Mouse (Mus musculus) ES-Bruce4 (cell line): ENCODE data around the gene Ctdsp2. TPM values are rescaled to one million over a fixed set of nuclear protein-coding genes. Genes with fewer than 3 reads are reported as not detected.

Experiments used
- H3K27ac ChIP-seq: 2 replicates; pipeline ENCODE4 v1.5.1; 2012; ENCODE audit warnings: low read length, inconsistent platforms; ENCODE audit not compliant: insufficient read depth
- H3K27me3 ChIP-seq: 2 replicates; pipeline ENCODE4 v1.6.1; 2012; ENCODE audit warnings: mild to moderate bottlenecking, low read length, inconsistent platforms; ENCODE audit not compliant: control insufficient read depth, poor library complexity, insufficient read depth, severe bottlenecking
- H3K36me3 ChIP-seq: 2 replicates; pipeline ENCODE4 v1.6.1; 2012; ENCODE audit warnings: inconsistent platforms, mild to moderate bottlenecking, low read length, moderate library complexity; ENCODE audit not compliant: control insufficient read depth, poor library complexity, insufficient read depth, severe bottlenecking
- H3K4me1 ChIP-seq: one replicate; pipeline ENCODE4 v1.8.1; 2011; ENCODE audit warnings: low read length; ENCODE audit not compliant: control insufficient read depth, insufficient read depth
- H3K4me3 ChIP-seq: 2 replicates; pipeline ENCODE4 v1.5.1; 2011; ENCODE audit warnings: low read depth, mild to moderate bottlenecking, low read length
- H3K9ac ChIP-seq: 2 replicates; pipeline ENCODE4 v1.6.1; 2012; ENCODE audit warnings: low read depth, mild to moderate bottlenecking, inconsistent platforms; ENCODE audit not compliant: poor library complexity, severe bottlenecking
- H3K9me3 ChIP-seq: replicated peaks from 2 replicates; pipeline ENCODE4 v1.6.1; 2012; ENCODE audit warnings: mild to moderate bottlenecking, low read length, inconsistent platforms; ENCODE audit not compliant: control insufficient read depth, poor library complexity, insufficient read depth, severe bottlenecking
- CTCF ChIP-seq: IDR thresholded peaks from one replicate; pipeline ENCODE4 v1.8.1; 2011; ENCODE audit warnings: low read depth, low read length
- EP300 ChIP-seq: IDR thresholded peaks from 2 replicates; pipeline ENCODE4 v1.6.1; 2011; ENCODE audit warnings: low read depth, low read length; ENCODE audit not compliant: insufficient read depth
- POLR2A ChIP-seq: IDR thresholded peaks from one replicate; pipeline ENCODE4 v1.8.1; 2011; ENCODE audit warnings: low read length; ENCODE audit not compliant: insufficient read depth
- polyA plus RNA-seq: library from polyadenylated mRNA; stranded (reverse); fragments of >200 nt; gene quantifications from 2 replicates; pipeline ENCODE4 v1.2.4, GENCODE M21; 2011; ENCODE audit warnings: low read depth; ENCODE audit not compliant: missing spikeins, insufficient read depth, insufficient read length

The Ctdsp2 gene
- polyA plus RNA-seq, 1 experiment: 62.0 TPM

GRCm38 (mm10) chr10:127018422-127018821 lies 39.9 kb downstream of the Ctdsp2 start:
- no peak for TF ChIP-seq POLR2A
- TF ChIP-seq EP300: no peak
- no peak for TF ChIP-seq CTCF
- Histone ChIP-seq H3K27me3 (no peaks in the 10 kb centered on the region), H3K9ac (no peak overlapping the region), H3K36me3 (no peaks in the 10 kb centered on the region), H3K9me3 (no peaks in the 10 kb centered on the region), H3K27ac (no peak overlapping the region), H3K4me3 (no peak overlapping the region), H3K4me1 (no peaks in the 10 kb centered on the region)

DNA sequence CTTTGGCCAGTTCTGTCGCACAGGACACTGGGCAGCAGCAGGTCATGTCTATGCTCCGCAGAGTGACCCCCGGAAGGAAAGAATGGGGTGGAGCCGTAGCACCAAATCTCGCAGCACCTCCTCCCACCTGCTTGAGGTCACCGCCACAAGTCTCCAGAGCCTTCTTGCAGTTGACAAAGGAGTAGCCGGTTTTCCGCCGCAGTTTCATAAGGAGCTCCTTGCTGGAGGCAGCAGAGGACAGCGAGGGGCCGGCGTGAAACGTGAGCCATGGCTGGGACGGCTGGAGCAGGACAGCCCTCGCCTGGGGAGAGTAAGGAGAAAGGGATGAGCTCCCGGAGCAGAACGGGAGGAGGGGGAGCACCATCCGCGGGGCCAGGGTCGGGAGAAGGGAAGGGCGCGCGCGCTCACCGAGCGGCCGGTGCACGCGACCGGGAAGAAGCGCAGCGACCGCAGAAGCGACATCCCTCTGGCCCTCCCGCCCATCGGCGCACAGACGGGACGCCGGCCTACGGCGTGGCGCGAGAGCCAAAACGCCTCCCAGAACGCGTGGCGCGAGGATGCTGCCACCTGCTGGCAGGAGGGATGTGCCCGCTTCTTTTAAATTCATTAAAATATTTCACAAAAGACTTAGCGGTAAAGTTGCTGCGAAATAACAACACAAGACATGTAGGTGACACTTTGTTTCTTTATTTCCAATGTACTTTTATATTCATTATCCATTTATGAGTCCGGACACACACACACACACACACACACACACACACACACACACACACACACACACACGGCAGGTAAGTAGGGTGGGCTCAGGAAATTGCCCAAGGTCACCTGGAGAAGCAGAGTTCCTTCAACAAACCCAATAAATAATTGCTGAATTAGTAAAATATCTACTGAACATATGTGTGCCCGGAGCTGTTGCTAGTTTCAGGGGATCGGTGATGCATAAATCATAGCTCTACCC lies 52.1 kb downstream of the Ctdsp2 start, which contains the start of gene Tsfm:
Tsfm (minus strand) TSS at position 505 of the 961 bp plus-strand sequence.
- peak within 1 kb of the TSS; percentile 93 for H3K4me3 ChIP-seq
- H3K4me1 ChIP-seq: no peaks in the 10 kb centered on the region
- TF ChIP-seq CTCF: peak; percentile 86
- peak; percentile 66; the same call in 1 of the 2 replicates for TF ChIP-seq EP300
- TF ChIP-seq POLR2A: no peak
- H3K27me3 ChIP-seq: no peaks in the 10 kb centered on the region
- H3K27ac ChIP-seq: 0 out of 2 replicates have a peak within 1 kb of the TSS, but pooled peaks have one; percentile 4
- no peaks in the 10 kb centered on the region for H3K9me3 ChIP-seq
- H3K36me3 ChIP-seq: peaks cover 21% of the 10 kb centered on the region
- H3K9ac ChIP-seq: peak within 1 kb of the TSS; percentile 79

DNA sequence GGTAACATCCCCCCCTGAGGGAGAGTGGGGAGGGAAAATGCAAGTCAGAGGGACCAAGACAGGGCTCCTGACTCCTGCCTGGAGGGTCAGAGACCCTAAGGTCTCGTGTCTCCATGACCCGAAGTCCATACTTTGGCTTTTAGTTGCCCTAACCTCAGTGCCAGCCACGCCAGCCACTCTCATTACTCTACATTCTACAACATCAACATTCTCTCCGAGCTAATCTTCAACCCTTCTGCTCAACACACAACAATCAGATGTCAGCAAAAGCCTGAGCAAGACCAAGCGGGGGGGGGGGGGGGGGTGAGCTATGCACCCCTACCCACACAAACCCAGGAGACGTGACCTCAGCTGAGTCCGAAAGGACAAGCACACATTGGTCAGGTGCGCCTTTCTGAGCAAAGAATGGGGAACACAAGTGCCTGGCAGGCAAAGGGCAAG lies 54.8 kb downstream of the Ctdsp2 start:
- H3K27ac ChIP-seq: no peak overlapping the region
- no peak for TF ChIP-seq CTCF
- TF ChIP-seq POLR2A: no peak
- TF ChIP-seq EP300: no peak
- peaks cover 5% of the 10 kb centered on the region for H3K36me3 ChIP-seq
- H3K4me1 ChIP-seq: no peaks in the 10 kb centered on the region
- no peaks in the 10 kb centered on the region for H3K9me3 ChIP-seq
- H3K4me3 ChIP-seq: no peak overlapping the region
- no peaks in the 10 kb centered on the region for H3K27me3 ChIP-seq
- no peak overlapping the region for H3K9ac ChIP-seq

- H3K9me3 ChIP-seq: no peaks in the 10 kb centered on the region
- no peaks in the 10 kb centered on the region for H3K4me1 ChIP-seq
- H3K27ac ChIP-seq: no peak overlapping the region
- no peaks in the 10 kb centered on the region for H3K27me3 ChIP-seq
- H3K9ac ChIP-seq: no peak overlapping the region
- H3K4me3 ChIP-seq: no peak overlapping the region
- TF ChIP-seq EP300: no peak
- no peak for TF ChIP-seq CTCF
- no peak for TF ChIP-seq POLR2A
- H3K36me3 ChIP-seq: no peaks in the 10 kb centered on the region
Measured at GRCm38 (mm10) chr10:127036273-127036672, 57.8 kb downstream of the Ctdsp2 start.

- H3K4me1 ChIP-seq: no peaks in the 10 kb centered on the region
- H3K4me3 ChIP-seq: no peak overlapping the region
- H3K9ac ChIP-seq: no peak overlapping the region
- no peaks in the 10 kb centered on the region for H3K36me3 ChIP-seq
- no peaks in the 10 kb centered on the region for H3K9me3 ChIP-seq
- H3K27ac ChIP-seq: no peak overlapping the region
- TF ChIP-seq POLR2A (no peak), EP300 (no peak), CTCF (no peak)
- H3K27me3 ChIP-seq: no peaks in the 10 kb centered on the region
Measured at GRCm38 (mm10) chr10:127037641-127038040, 59.1 kb downstream of the Ctdsp2 start.

- Histone ChIP-seq H3K27ac (no peak overlapping the region), H3K36me3 (0 out of 2 replicates have a peak, but pooled peaks cover 4% of the 10 kb centered on the region), H3K4me1 (no peaks in the 10 kb centered on the region), H3K9me3 (no peaks in the 10 kb centered on the region), H3K4me3 (peak overlapping the region; percentile 80), H3K9ac (peak overlapping the region; percentile 75), H3K27me3 (no peaks in the 10 kb centered on the region)
- TF ChIP-seq CTCF: no peak
- TF ChIP-seq EP300: no peak
- no peak for TF ChIP-seq POLR2A
Measured at GRCm38 (mm10) chr10:127040569-127041214, 62.2 kb downstream of the Ctdsp2 start.
